Mouse (Mus musculus) MEL (cell line): ENCODE measurements around the gene Brcc3.

ENCODE experiments used
- CHD2 ChIP-seq: IDR thresholded peaks from 2 replicates; pipeline ENCODE4 v1.6.1; 2011; ENCODE audit warnings: low read length, improper control_type of control experiment
- CTCF ChIP-seq, 3 experiments: IDR thresholded peaks in 2 of 3; conservative IDR thresholded peaks in 1 of 3; 2 replicates each; pipeline ENCODE4 v1.5.1; 2011 to 2012; ENCODE audit warnings: low read length in 3 of 3, low read depth in 2 of 3, mild to moderate bottlenecking in 2 of 3, improper control_type of control experiment in 1 of 3, inconsistent platforms in 1 of 3, mixed read lengths in 1 of 3, moderate library complexity in 1 of 3; ENCODE audit not compliant: control insufficient read depth in 1 of 3, insufficient read depth in 1 of 3, poor library complexity in 1 of 3, severe bottlenecking in 1 of 3
- EP300 ChIP-seq, 2 experiments: IDR thresholded peaks; 2 replicates each; pipeline ENCODE4 v1.6.1; 2011; ENCODE audit warnings: improper control_type of control experiment in 2 of 2, low read length in 2 of 2, low read depth in 1 of 2, mild to moderate bottlenecking in 1 of 2
- GABPA ChIP-seq: IDR thresholded peaks from 2 replicates; pipeline ENCODE4 v1.6.1; 2012; ENCODE audit warnings: low read depth, mild to moderate bottlenecking, inconsistent platforms, low read length, improper control_type of control experiment, moderate library complexity
- HCFC1 ChIP-seq: IDR thresholded peaks from 2 replicates; pipeline ENCODE4 v1.6.1; 2012; ENCODE audit warnings: low read depth, mild to moderate bottlenecking, inconsistent platforms, low read length, improper control_type of control experiment, moderate library complexity
- MAX ChIP-seq: IDR thresholded peaks from 2 replicates; pipeline ENCODE4 v1.6.1; 2011; ENCODE audit warnings: low read length, improper control_type of control experiment
- MXI1 ChIP-seq: IDR thresholded peaks from 2 replicates; pipeline ENCODE4 v1.6.1; 2011; ENCODE audit warnings: mild to moderate bottlenecking, low read depth, low read length, improper control_type of control experiment
- MYB ChIP-seq: IDR thresholded peaks from 2 replicates; pipeline ENCODE4 v1.6.1; 2011; ENCODE audit warnings: mild to moderate bottlenecking, low read depth, low read length, improper control_type of control experiment
- NRF1 ChIP-seq: IDR thresholded peaks from 2 replicates; pipeline ENCODE4 v1.6.1; 2014; ENCODE audit warnings: low read depth, mild to moderate bottlenecking, inconsistent platforms, low read length, improper control_type of control experiment, moderate library complexity; ENCODE audit not compliant: poor library complexity, insufficient read depth, severe bottlenecking
- POLR2A ChIP-seq, 2 experiments: IDR thresholded peaks; 2 replicates each; pipeline ENCODE4 v1.6.1; 2011 to 2012; ENCODE audit warnings: low read length in 2 of 2, mild to moderate bottlenecking in 2 of 2, control low read depth in 1 of 2, improper control_type of control experiment in 1 of 2, low read depth in 1 of 2, moderate library complexity in 1 of 2; ENCODE audit not compliant: control insufficient read depth in 1 of 2, insufficient read depth in 1 of 2, poor library complexity in 1 of 2
- RCOR1 ChIP-seq: IDR thresholded peaks from 2 replicates; pipeline ENCODE4 v1.6.1; 2012; ENCODE audit warnings: low read depth, mild to moderate bottlenecking, inconsistent platforms, low read length, improper control_type of control experiment
- SMC3 ChIP-seq: IDR thresholded peaks from 2 replicates; pipeline ENCODE4 v1.6.1; 2011; ENCODE audit warnings: low read depth, low read length, improper control_type of control experiment
- TAL1 ChIP-seq: IDR thresholded peaks from 2 replicates; pipeline ENCODE4 v1.6.1; 2012; ENCODE audit warnings: mild to moderate bottlenecking, inconsistent platforms, low read length, moderate library complexity, mixed read lengths
- ZNF384 ChIP-seq: IDR thresholded peaks from 2 replicates; pipeline ENCODE4 v1.6.1; 2012; ENCODE audit warnings: low read depth, mild to moderate bottlenecking, inconsistent platforms, low read length, improper control_type of control experiment

GRCm38 (mm10) chrX:75399471-75399870 lies 17.0 kb upstream of the Brcc3 start:
- TF ChIP-seq CTCF (IDR thresholded peaks at IDR 0.05 in 2 of 3, conservative IDR thresholded peaks at IDR 0.05 in 1 of 3; ENCODE audit: control insufficient read depth in 1 of 3, insufficient read depth in 1 of 3, low read depth in 2 of 3, low read length in 3 of 3, poor library complexity in 1 of 3, severe bottlenecking in 1 of 3) (no peak), POLR2A (IDR thresholded peaks at IDR 0.05; ENCODE audit: control insufficient read depth in 1 of 2, insufficient read depth in 1 of 2, low read depth in 1 of 2, low read length in 2 of 2, poor library complexity in 1 of 2) (no peak), MYB (no peak), MXI1 (no peak), HCFC1 (no peak), SMC3 (no peak), ZNF384 (no peak), MAX (no peak), CHD2 (no peak), EP300 (IDR thresholded peaks at IDR 0.05; ENCODE audit: low read depth in 1 of 2, low read length in 2 of 2) (no peak), RCOR1 (no peak), TAL1 (no peak), GABPA (no peak), NRF1 (no peak)
